Mouse (Mus musculus) retina, postnatal 1 day (tissue): Measurements from ENCODE around the gene Cldn6.

Experiments used
- DNase-seq: peaks from one replicate; pipeline ENCODE4 v3.0.0-alpha.2; 2012

Gene Cldn6

GRCm38 (mm10) chr17:23679127-23679835 lies at the start of gene Cldn6:
Gene Cldn6, plus strand, starts transcription at chr17:23679249.
- no peak for DNase-seq

DNA sequence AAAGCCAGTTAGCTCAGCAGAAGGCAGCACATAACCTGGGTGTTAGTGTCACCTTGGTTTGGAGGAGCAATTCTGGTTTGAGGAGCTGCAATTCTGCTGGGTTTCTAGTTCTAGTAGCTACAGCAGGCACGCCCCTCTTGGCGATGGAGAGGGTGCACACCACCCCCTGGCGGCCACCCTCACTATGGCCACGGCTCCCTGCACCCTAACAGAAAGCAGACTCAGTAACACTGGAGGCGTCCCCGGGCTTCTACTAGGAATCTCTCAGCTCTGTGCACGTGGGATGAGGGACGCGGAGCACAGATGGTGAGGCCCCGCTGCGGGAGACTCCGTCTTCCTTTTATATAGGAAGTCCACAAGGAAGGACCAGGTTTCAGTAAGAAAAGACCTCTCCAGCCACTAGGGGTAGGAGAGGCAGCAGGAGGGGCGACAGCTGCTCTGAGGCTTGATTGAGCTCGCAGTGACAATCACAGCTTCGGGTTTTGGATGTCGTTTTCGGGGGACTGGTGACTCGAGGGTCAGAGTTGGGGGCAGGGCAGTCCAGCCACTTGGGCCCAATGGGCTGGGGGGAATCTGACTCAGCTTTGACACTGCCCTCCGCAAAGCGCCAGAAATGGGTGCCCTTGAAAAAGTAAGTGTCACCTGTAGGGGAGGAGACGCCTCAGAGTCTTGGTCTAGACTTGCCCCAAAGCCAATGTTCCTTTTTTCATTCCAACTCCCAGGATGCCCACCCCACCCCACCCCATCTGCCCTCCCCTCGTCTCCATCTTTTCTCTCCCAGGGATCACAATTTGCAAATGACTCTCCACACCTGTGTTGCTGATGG lies 48.6 kb upstream of the Cldn6 start:
- DNase-seq, result peak; percentile 84

DNA sequence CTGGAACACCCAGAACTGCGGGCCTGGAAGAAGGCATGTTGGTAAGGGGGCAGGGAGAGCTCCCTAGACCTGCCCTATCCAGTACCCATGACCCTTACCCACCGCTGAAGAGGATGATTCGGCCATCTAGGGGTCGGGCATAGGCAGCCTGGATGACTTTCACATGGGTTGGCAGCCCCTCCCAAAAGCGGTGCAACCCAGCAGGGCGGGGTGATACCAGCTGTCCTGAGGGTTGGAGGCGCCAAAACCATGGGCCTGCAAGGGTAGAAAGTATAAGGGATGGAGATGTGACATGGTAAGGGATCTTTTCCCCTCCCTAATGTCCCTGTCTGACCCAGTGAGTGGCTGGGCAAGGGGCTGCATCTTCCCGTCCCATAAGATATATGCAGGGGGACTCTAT lies 47.8 kb upstream of the Cldn6 start:
- no peak for DNase-seq

DNA sequence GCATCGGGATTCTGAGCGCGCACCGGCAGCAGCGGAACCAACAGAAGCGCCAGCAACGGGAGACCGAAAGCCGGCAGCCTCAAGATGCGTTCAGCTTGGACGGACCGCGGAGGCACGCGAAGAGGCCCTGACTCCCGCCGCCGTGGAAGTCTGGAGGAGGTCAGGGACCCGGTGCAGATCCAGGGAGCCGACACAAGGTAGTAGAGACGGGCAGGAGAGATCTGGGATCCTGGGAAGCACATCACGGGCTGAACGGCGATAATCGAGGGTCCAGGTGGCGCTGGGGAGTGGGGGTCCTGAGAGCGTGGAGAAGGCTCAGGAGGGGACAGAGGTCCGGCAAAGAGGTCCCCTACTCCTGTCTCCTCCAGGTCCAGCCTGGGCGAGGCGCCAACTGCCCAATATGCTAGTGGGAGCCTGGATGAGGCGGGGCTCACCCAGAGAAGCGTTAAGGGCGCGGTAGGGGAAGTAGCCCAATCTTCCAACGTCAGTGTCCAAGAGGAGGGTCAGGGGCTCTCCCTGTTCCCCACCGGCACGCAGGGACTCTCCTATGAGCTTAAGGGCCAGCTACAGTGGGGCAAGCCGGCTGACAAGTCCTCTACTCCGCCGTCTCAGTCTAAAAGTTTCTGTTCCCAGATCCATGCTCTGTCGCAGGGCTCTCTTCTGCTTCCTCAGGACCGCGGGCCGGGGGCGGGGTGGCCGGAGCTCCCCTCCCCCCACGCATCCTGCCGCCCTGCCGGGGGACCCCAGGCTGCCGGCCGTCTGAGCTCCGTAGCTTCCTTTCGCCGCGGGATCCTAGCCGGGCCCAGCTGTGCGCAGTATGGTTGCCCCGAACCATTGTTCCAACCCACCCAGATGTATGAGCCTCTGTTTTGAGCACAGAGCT lies 34.2 kb upstream of the Cldn6 start, which contains the start of gene Mmp25:
TSS of gene Mmp25 (minus strand) at position 665 of the 883 bp plus-strand sequence.
- DNase-seq, result peak; percentile 43

DNA sequence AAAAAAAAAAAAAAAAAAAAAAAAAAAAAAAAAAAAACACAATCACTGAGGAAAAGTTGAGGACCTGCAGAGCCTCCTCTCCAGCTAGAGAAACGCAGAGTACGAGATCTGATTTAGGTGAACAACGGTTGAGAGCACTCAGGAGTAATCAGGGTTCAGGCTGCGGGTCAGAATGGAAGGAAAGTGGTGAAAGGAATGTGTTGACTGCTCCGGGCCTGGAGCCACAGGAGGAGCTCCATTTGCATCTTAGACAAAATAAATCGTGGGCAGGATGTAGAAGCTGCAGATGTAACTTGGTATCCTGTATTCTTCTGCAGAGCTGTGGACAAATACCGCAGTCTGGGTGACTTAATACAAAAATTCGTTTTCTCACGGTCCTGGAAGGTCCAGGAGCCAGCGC lies 33.2 kb upstream of the Cldn6 start:
- DNase-seq, result no peak

GRCm38 (mm10) chr17:23651363-23651762 lies 27.7 kb upstream of the Cldn6 start:
- no peak for DNase-seq

GRCm38 (mm10) chr17:23653324-23653723 lies 25.7 kb upstream of the Cldn6 start:
- DNase-seq, result no peak

GRCm38 (mm10) chr17:23654001-23654400 lies 25.0 kb upstream of the Cldn6 start:
- no peak for DNase-seq

GRCm38 (mm10) chr17:23654410-23654809 lies 24.6 kb upstream of the Cldn6 start:
- no peak for DNase-seq

- no peak for DNase-seq
These were observed 20.6 kb upstream of the Cldn6 start for GRCm38 (mm10) chr17:23658450-23658849.

GRCm38 (mm10) chr17:23660117-23660875 lies 18.8 kb upstream of the Cldn6 start, which contains the start of gene Bicdl2:
Gene Bicdl2, plus strand, starts transcription at chr17:23660506.
- DNase-seq, result peak; percentile 16

GRCm38 (mm10) chr17:23660876-23661200 lies 18.2 kb upstream of the Cldn6 start:
- DNase-seq, result no peak

DNA sequence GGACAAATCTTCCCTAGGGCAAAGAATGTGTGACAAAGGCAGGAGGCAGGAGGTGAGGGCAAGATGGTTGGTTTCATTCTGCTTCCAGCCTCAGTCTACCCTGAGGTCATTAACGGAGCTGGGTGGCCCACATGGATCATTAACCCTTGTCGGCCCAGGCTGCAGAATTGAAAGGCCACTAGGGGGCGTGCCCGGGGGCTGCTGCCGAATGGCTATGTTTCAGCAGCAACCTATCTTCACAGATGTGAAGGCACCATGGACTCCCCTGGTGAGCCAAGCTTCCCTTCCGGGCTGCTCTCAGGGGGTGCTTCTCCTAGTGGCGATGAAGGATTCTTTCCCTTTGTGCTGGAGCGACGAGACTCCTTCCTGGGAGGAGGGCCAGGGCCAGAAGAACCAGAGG lies 17.5 kb upstream of the Cldn6 start:
- DNase-seq, result peak; percentile 34

GRCm38 (mm10) chr17:23664556-23665021 lies 14.5 kb upstream of the Cldn6 start:
- DNase-seq, result peak; percentile 74

- DNase-seq, result no peak
These were observed 13.5 kb upstream of the Cldn6 start for GRCm38 (mm10) chr17:23665511-23665910.

- no peak for DNase-seq
These were observed 8.5 kb upstream of the Cldn6 start for GRCm38 (mm10) chr17:23670516-23671074.

DNA sequence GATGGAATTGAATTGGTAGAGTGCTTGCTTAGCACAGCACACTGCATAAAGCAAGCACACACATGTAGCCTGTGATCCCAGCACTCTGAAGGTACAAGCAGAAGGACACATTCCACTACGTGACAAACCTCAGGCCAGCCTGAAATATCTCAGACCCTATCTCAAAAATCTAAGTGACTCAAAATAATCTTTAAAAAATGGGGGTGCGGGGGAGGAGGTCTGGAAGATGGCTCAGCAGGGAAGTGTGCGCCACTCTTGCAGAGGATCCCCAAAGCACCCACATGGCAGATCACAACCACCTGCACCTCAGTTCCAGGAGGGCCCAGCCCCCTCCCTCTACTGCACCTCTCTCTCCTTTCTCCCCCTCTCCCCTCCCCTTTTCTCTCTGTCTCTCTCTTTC lies 7.5 kb upstream of the Cldn6 start:
- no peak for DNase-seq

GRCm38 (mm10) chr17:23672761-23673160 lies 6.3 kb upstream of the Cldn6 start:
- DNase-seq, result no peak

GRCm38 (mm10) chr17:23673424-23674073 lies 5.5 kb upstream of the Cldn6 start, which contains the start of the genes Hcfc1r1 and Thoc6:
Gene Hcfc1r1, plus strand, starts transcription at chr17:23673596.
Gene Thoc6, minus strand, starts transcription at chr17:23673882.
- DNase-seq, result peak; percentile 96

- no peak for DNase-seq
These were observed 4.6 kb upstream of the Cldn6 start for GRCm38 (mm10) chr17:23674271-23674952.

DNA sequence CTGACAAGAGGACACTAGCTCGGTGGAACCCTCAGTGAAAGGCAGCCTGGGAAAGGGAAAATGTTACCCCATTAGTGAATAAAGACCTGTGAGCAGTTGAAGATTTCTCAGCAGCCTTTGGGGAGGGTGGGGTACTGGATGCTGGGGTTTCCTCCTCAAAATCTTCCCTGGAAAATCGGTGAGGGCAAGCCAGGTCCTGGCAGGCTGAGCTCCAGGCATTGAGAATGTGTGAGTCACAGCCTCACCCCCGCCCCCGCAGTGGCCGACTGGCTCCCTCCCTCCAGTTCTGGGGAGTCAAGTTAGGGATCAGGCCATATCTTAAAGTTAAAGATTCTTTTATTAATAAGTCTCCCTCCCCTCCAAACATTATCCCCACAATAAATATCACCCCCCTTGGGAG lies 3.9 kb upstream of the Cldn6 start:
- DNase-seq, result no peak
